Mouse (Mus musculus) cerebellum, postnatal 10 days (tissue): ENCODE results near the gene Krt35.

Source experiments
- DNase-seq, 2 experiments: peaks; one replicate each; pipeline ENCODE4 v3.0.0; 2021; ENCODE audit warnings: mixed read lengths in 2 of 2

Gene Krt35

DNA sequence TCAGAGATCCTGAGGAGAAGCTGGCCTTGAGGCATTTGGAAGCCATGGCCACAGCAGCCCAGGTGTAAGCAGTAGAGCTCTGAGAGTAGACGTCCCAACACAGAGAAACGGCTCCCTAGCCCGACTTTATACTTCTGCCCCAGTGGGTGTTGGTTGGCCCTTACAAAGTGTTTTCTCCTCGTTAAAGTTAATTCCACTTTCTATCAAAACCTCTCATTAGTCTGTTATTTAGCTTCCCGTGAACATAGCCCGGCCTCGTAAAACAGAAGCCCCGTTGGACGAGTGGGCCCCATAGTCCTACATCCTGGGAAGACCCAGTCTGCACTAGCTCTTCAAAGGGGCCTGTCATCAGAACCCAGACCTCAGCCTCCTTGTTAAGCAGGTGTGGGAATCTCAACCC is at the start of gene Krt35:
Gene Krt35, minus strand, starts transcription at position 101 of the 400 bp plus-strand sequence.
- no peak for DNase-seq

DNA sequence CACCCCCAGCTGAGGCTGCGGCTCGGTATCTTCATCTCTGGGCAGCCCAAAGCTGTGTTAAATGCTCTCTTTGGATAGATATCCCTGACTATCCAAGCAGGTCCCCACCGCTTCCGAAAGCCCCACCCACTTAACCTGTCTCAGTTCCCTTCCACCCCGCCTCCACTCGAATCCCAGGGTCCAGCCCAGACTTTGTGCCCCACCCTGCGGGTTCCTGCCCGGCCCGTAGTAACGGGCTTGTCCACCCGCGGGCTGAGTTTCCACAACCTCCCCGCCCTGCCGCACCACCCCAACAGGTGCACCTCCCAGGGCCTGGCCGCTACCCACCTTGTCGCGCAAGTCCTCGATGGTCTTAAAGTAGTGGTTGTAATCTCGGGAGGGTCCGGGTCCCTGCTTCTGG is 49.1 kb upstream of the Krt35 start:
- DNase-seq: no peak

DNA sequence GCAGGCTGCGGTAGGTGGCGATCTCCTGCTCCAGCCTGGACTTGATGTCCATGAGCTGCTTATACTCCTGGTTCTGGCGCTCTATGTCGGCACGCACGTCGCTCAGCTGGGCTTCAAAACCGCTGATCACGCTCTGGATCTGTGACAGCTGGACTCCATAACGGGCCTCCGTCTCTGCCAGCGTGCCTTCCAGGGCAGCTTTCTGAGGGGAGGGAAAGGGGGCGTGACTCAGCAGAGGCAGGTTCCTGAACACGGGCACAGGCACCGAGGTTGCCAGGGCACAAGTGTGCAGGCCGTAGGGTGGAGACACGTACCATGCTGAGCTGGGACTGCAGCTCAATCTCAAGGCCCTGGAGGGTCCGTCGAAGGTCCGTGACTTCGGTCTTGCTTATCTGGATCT is 44.9 kb upstream of the Krt35 start:
- peak; percentile 15 to 32 for DNase-seq

DNA sequence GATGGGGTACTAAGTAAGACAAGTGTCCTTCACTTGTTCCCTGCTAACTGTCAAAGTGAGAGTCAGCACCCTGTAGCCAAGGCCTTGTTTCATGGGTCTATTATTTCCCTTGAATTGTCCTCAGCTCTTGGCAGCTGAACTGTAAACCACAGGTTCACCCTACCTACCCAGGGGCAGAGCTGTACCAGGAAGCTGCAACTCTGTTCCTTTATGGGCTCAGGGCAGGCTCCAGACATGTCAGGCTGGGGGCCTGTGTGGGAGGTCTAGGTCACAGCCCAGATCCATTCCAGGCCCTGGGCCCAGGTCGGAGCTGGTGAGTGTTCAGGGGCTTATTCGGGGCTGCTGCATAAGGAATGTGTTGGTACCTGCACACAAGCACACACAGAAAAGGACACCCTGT is 43.4 kb upstream of the Krt35 start:
- DNase-seq: no peak

DNA sequence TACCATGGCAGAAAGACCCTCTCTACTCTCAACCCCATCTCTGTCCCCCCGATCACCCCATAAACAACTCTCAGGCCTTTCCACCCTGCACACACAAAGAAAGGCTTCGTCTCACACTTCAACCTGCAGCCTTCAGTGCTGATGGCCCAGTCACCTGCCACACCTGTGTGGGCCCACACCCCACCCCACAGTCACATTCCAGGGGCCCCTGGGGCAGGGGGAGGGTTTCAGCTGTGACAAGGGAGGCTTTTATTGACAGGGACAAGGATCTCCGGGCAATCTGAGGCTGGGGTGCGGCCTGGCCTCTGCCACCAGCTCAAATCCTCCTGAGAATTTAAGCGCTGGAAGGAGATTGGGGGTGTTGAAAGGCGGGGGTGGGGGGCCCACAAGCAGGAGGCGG is 42.8 kb upstream of the Krt35 start:
- no peak for DNase-seq

DNA sequence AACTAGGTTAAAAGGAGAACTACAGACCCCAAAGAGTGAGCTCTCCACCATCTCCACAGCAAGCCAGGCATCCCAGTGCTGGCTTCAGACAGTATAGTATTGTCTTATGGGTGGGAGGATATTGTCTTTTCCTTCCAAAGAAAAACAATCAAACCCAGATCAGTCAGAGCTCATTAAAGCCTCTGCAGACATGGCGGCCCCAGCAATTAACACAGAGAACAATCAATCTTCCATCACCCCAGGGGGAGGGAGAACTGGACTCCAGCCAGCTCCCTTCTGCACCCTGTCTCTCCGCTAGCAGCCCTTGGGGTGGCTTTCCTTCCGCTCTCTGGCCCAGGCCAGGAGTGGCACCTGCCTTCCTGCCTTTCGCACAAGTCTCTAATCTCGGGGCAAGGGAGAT is 41.7 kb upstream of the Krt35 start:
- peak; percentile 19 to 34 for DNase-seq

DNA sequence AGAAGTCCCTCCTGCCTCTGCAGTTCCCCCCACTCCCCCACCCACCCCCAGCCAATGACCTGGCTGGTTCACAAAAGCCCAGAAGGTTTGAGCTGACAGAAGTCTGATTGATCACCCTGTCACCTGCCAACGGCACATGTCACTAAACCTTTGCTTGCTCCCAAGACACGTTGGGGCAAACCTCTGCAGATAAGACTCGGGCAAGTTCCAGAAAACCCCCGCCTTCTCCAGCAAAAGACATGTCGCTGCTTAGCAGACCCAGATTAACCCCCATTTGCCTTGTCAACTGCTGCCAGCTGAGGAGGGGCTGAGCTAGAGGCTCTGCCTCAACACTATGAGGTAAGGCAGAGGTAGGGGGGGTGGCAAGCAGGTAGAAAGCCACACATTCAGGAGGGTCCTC is 40.5 kb upstream of the Krt35 start:
- no peak for DNase-seq

DNA sequence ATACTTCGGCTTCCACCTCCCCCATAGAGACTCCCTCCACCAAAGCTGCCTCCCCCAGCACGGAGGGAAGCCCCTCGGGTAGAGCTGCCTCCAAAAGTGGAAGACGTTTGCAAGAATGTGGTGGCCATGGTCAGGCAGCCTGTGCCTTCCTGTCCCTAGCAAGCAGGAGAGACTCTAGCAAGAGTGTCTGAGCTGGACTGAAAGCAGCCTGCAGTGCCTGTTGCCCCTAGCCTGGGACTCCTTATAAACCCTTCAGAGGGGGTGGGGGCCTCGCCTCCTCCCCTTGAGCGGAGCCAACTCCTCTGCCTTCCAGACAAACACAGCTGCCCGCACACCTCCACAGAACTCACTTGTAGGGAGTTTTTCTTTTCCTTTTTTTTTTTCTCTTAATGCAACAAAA is 39.7 kb upstream of the Krt35 start, which contains the start of gene Krt15:
Gene Krt15, minus strand, starts transcription at position 198 of the 400 bp plus-strand sequence.
- no peak for DNase-seq

DNA sequence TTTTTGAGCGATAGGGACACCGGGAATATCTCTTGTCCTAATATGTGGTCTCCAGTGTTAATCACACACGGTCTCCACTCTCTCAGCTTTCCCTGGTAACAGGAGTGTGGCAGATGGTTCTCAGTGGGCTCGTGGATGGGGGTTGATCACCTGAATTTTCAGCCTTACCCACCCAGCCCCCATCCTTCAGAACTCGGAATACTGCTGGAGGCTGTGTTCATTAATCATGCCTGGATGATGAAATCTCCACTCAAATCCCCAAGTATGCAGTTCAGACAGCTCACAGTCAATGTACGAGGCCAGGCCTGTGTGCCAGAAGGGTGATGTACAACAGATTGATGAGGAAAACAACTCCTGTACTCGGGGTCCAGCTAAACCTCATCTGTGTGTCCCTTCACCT is 28.9 kb upstream of the Krt35 start:
- DNase-seq: peak; percentile 51 to 62

DNA sequence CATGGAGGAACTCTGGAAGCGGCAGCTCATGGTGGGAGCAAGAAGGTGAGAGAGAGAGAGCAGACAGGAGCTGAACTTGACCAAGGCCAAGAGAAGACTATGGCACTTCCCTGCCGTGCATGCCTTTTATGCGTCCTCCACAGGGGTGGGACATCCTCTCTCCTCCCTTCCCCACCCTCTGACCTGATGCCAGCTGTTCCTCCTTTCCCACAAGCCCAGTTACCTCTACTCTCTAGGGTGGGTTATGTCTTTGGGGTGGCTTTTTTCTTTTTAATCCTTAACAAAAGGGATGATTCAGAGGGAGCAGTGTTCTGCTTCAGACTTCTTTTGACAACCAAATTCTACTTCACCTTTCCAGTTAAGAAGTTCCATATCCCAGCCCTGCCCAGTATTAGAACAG is 25.4 kb upstream of the Krt35 start, which contains the start of gene Krt13:
Gene Krt13, minus strand, starts transcription at position 101 of the 400 bp plus-strand sequence.
- no peak for DNase-seq

DNA sequence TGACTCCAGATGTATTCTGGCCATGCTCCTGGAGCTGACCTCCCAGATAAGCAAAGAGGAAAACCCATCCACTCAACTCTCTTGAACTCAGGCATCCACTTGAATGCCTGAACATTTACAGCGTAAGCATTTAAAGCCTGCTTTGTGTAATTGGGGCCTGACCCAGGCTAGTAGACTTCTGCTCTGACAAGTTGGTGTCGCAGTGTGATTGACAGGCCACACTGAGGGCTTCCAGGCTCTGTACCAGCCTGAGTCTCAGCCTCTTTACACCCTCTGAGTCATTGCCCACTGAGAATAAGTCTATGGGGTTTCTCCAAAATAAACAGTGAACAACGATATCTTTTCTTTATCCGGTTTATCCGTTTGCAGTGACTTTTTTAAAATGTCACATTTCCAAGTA is 24.3 kb upstream of the Krt35 start:
- DNase-seq: no peak

DNA sequence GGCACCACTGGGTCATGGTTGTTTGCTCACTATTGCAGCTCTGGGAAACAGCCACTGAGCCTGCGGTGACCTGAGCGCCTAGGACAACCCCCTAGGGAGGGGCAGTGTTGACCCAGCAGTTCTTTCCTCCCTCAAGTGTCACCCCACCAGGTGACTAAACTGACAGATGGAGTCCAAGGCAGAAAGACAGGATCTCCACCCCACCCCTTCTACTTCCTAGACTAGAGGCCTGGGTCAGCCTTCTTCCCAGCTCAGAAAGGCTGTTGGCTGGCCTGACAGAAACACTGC is 17.6 kb upstream of the Krt35 start:
- no peak for DNase-seq

DNA sequence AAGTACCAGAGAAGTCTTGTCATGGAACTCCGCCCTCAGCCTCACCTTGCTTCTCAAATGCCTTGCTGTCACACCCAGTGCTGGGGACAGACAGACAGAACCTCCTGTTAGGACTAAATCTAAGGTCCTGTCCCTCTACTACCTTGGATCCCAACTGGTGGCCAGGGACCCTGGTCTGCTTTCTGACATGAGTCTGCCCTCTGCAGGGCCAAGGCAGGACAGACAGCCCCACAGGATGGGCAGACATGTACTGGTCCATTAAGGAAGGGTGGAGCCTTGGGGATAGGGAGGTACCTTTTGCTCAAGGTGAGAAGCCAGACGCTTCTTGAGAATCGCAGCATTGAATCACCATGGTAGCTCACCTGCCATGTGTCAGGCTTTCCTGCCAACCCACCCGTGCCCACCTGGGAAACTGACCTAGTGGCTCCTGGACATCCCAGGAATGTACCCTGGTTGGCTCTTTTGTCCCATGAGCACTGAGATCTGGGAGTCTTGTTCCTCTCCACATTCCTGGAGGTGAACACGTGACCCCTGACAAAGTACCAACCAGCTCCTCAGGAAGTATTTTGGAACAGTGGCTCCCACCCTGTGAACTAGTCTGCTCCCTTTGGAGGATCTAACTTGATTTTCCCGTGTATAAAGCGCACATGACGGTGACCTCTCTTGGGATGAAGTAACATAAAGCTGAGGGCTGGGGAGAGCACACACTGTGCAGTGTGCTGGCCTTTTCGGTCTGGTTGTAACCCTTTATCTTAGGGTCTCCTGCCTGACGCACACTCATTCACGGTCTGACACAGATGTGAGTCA is 17.1 kb upstream of the Krt35 start:
- no peak for DNase-seq

DNA sequence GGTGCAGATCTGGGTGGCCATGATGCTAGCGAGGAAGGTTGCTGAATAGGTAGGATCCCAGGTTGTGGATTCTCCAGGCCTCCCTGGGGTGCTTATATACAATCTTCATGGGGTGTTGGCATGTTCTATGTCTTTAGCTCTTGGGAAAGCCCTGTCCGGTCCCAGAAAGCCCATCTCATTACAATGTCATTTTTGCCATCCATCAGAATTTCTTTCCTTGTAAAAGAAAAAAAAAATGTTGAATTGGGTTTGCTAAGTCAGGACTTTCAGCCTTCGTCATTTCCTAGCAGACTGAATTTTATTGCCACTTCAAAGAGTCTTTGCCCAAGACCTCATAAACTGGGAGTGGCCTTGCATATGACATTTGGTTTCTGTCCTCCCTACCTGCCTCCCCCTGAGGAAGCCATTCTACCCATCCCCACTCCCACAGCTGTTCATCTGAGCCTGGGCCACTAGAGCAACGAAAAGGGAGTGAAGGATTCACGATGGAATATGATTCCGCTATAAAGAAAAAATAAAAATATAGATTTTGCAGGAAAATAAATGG is 9.6 kb upstream of the Krt35 start, which contains the start of gene Krt36:
Gene Krt36, minus strand, starts transcription at position 51 of the 547 bp plus-strand sequence.
- DNase-seq: no peak

DNA sequence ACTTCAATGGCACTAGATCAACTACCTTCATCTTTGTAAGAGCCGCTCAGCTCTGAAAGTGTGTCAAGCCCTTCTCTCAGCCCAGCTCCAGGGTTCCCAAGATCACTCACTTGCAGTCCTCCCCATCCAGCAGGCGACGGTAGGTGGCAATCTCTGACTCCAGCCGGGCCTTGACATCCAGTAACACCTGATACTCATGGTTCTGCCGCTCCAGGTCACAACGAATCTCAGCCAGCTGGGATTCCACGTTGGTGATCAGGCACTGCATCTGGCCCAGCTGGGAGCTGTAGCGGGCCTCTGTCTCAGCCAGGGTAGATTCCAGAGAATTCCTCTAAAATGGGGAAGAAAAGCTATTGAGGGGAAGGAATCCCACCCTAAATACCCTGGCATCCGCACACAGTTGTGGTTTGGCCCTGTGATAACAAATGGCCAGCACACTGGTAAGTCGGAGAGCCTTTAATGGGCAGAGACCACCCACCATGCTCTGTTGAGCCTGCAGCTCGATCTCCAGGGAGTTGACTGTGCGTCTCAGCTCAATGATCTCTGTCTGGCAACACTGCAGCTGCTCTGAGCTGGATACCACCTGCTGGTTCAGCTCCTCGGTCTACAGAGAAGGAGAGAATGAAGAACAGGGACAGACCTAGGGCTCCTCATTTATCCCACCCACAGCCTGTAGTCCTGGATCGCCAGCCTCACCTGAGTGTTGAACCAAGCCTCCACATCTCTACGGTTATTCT is 6.8 kb upstream of the Krt35 start:
- no peak for DNase-seq

DNA sequence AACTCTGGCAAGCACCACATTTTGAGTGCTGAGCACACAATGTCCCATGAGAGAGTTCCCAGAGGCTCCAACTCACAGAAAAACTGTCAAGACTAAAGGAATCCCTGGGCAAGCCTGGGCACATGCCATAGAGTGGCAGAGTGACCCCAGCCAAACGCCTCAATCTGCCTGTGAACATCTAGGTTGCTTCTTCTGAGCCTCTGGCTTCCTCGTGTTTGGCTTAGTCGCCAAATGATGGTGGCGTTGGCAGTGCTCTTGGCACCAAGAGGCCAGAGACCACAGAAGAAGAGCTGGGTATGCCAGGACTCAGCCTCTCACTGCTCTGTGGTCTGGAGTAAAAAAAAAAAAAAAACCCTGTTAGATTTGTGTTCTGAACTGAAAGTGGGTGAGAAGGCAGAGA is 4.3 kb upstream of the Krt35 start:
- peak; percentile 26 to 47 for DNase-seq

DNA sequence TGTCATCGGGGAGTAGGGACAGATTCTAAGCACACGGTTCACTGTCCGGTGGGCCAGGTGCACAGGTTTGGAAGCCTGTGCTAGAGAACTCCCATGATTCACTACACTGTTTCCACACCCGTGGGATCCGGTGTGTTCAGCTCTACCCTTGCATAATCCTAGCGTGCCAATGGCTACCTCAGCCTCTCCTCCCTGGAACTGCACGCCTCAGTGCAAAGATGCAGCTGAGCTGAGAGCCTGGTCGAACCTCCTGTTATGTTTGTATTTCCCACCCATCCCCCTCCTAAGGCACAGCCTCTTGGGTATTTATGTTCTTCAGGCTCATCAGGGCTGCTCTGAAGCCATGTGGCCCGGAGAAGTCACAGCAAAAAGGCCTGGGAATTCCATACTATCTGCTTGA is 1.8 kb upstream of the Krt35 start:
- DNase-seq: no peak

DNA sequence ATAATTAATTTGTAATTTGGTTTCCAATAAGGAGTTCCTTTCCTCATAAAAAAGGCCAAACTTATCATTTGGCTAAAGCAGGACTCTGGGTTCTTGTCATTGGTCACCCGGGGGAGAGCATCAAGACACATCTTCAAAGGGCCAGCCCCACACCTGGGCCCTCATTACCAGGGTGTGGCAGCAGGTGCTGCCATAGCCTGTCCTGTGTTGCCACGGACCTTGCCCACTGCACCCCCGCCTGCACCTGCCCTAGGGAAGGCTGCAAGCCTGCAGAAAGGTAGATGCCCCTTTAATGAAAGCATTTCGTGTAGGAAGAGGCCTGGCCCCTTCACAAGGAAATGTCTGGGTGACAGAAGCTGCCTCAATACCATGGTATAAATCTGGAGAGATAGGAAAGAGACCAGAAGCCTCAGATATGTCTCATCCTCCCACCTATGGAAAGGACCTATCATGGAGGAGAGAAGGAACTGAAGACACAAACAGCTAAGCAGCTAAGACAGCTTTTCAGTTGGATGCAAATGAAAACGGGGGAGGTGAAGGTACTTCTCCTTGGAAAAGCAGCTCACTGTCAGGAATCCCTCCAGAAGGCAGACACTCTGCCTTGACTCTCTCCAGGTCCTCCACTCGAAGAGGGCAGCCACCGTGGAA is 7.5 kb downstream of the Krt35 start:
- no peak for DNase-seq

DNA sequence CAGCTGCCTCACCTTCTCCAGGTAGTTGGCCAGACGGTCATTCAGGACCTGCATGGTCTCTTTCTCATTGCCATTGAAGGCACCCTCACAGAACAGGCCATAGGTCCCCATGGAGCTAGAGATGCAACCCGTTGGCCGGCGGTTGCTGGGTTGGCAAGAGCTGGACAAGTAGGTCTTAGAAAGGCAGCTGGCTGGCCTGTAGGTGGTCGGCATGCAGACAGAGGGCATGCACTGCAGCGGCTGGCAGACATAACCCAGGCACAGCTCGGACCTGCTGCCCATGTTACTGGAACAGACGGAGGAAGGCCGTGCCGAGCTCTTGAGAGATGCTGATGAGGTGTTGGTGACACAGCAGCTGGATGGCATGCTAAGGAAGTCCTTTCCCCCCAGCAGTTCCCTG is 8.2 kb downstream of the Krt35 start, which contains the start of gene Krt32:
Gene Krt32, minus strand, starts transcription at position 366 of the 400 bp plus-strand sequence.
- peak; percentile 69 to 76 for DNase-seq

DNA sequence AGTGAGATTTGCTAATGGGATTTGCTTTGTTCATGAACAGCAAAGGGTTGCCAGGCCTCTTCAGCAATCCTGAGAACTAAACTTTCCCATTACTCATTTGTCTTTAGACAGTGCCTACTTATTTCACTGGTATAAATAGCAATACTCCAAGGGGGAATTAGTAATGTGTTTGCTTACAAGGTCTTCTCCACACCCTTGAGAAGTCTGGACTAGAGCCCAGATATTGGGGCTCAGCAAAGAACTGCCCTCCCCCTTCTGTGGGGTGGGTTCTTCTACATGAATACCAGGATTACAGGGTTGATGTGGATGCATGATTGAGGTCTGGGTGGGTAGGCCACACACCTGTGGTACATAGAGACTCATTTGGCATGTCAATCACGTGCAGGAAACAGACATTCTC is 22.2 kb downstream of the Krt35 start:
- DNase-seq: no peak

DNA sequence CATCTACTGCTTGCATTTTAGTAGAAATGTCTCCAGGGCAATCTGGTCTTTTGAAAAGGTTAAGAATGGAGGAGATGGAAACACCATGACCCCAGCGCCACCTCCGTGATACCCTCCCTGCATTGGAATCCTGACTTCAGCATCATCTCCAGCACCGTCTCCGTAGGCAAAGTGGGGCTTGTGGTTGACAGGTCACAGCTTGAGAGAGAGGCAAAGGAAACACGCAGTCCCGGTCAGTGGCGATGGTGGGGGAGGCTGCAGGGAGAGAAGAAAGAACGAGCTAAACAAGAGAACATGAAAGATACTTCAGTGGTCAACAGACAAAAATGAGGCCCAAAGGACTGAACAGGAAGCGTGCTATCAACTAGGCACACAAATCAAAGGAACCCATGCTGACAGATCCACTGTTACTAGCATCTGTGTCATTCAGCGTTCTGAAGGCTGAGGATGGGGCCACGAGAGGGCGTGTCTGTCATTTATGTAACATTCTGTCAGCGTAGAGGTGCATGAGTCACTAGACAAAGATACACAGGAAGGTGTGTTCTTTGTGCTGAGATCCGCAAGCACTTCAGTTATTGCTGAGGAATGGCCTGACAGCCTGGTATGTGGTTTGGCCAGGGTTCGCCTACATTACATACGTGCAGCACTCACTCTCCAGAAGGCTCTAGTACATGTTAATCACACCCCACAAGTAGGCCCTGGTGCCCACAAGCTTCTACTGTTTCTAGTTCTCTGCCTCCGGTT is 28.6 kb downstream of the Krt35 start:
- no peak for DNase-seq

DNA sequence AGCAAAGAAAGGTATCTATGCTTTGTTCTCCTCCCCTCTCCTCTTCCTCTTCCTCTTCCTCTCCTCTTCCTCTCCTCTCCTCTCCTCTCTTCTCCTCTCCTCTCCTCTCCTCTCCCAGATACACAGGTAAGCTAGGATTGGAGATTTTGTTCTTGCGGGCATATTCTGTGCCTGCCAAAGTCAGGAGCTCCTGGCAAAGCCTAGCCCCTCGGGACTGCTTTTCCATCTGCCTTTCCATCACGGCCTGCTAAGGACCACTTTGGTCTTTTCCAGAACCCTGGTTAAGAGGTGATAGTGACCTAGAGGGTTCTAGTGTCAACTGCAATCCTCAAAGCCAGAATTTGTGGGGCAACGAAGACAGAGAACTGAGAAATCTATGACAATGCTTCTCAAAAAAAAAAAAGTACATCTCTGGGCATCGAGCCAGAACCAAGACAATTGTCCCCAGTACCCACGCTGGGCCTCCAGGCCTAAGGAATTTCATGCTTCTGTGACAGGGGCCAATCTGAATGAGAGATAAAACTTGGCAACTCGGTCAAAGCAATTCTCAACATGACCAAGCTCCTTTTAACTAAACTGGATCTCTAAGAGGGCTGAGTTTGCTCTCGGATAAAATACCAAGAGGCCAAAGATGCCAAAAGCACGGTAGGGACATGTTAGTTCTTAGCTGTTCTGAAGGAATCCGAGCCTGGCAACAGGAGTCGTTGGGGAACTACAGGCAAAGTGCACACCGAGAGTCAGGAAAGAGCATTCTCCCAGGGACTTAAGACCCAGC is 29.6 kb downstream of the Krt35 start:
- DNase-seq: peak; percentile 84 to 88
